Mouse (Mus musculus) cortical plate, adult 2 months (tissue): Measurements from ENCODE around the gene Dus1l.

Source experiments
- CTCF ChIP-seq: fragments of 200-500 bp; IDR thresholded peaks from 2 replicates; pipeline ENCODE4 v1.5.1; 2011; ENCODE audit warnings: mild to moderate bottlenecking, control low read depth, low read length; ENCODE audit not compliant: insufficient read depth; ENCODE audit errors: extremely low read depth
- POLR2A ChIP-seq: fragments of 200-500 bp; IDR thresholded peaks from 2 replicates; pipeline ENCODE4 v1.6.1; 2011; ENCODE audit warnings: mild to moderate bottlenecking, low read length, control low read depth; ENCODE audit not compliant: insufficient read depth; ENCODE audit errors: extremely low read depth

- TF ChIP-seq POLR2A (no peak), CTCF (no peak)
Observed at GRCm38 (mm10) chr11:120777123-120777522, 19.1 kb downstream of the Dus1l start.
